Mouse (Mus musculus) bone marrow, adult 2 months (tissue): ENCODE measurements around the gene Aff1. TPM values are rescaled to one million over a fixed set of nuclear protein-coding genes. Genes with fewer than 3 reads are reported as not detected.

Experiments used
- H3K27ac ChIP-seq: fragments of 200-500 bp; 2 replicates; pipeline ENCODE4 v1.5.1; 2012; ENCODE audit warnings: low read depth, mild to moderate bottlenecking, control low read depth, inconsistent platforms, low read length; ENCODE audit not compliant: control insufficient read depth, poor library complexity, insufficient read depth
- H3K4me1 ChIP-seq: fragments of 200-500 bp; 2 replicates; pipeline ENCODE4 v1.6.1; 2011; ENCODE audit warnings: low read length; ENCODE audit not compliant: control insufficient read depth, insufficient read depth
- H3K4me3 ChIP-seq: fragments of 200-500 bp; replicated peaks from 2 replicates; pipeline ENCODE3; 2011; ENCODE audit warnings: mild to moderate bottlenecking, low read depth, low read length, control low read depth; ENCODE audit not compliant: control insufficient read depth
- CTCF ChIP-seq: fragments of 200-500 bp; IDR thresholded peaks from 2 replicates; pipeline ENCODE4 v1.5.1; 2011; ENCODE audit warnings: low read length, control low read depth; ENCODE audit not compliant: control insufficient read depth, insufficient read depth
- POLR2A ChIP-seq: fragments of 200-500 bp; IDR thresholded peaks from 2 replicates; pipeline ENCODE4 v1.6.1; 2011; ENCODE audit warnings: low read depth, mild to moderate bottlenecking, control low read depth, low read length, borderline replicate concordance; ENCODE audit not compliant: control insufficient read depth
- WGBS: fragments of 180-500 bp; shearing (Covaris S2); methylation state at CpG from one replicate; pipeline ENCODE4 v1.1.7; 2018; 5-methylcytosine and 5-hydroxymethylcytosine counted together
- polyA plus RNA-seq: library from polyadenylated mRNA; stranded (reverse); fragments of >200 nt; gene quantifications from 2 replicates; pipeline ENCODE4 v1.2.4, GENCODE M21; 2011; ENCODE audit warnings: low replicate concordance; ENCODE audit not compliant: missing spikeins, insufficient read depth, insufficient read length

Aff1 gene
- polyA plus RNA-seq, 1 experiment, result 41.4 TPM

DNA sequence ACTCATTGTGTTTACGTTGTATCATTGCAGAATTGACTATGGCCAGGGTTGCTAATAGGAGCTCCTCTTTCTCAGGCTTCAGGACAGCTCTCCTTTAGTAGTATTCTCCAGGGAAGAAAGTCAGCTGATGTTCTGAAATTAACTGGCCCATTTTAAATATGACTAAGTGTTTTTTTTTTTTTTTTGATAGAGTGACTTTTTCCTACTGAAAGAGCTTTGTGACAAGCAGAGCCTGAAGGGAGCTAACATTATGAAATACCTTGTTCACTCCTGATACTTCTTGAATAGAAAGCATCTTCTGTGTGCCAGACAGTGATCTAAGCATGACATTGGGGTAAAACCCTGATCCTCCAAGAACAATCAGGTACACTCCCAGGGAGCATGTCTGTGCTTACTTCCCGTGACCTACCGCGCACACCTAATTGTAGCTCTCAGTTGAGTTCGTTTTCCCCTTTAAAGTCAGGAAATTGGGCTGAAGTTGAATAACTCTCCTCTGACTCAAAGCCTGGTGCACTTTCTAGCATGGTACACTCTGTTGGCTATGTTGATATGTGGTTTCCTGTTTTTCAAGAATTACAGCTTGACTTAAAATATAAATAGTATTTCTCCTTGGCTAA, 5.8 kb downstream of the Aff1 start:
- no peak overlapping the region for H3K4me3 ChIP-seq
- peaks cover 6% of the 10 kb centered on the region for H3K4me1 ChIP-seq
- WGBS, result 29% methylated on average over 5 of the region's 5 CpGs
- H3K27ac ChIP-seq, result no peak overlapping the region; the same call in 1 of the 2 replicates
- TF ChIP-seq POLR2A (no peak), CTCF (no peak)

GRCm38 (mm10) chr5:103698577-103698976, 6.4 kb downstream of the Aff1 start:
- Histone ChIP-seq H3K4me1 (peaks cover 6% of the 10 kb centered on the region), H3K27ac (no peak overlapping the region), H3K4me3 (no peak overlapping the region)
- TF ChIP-seq CTCF (no peak), POLR2A (no peak)
- 49% methylated on average over 4 of the region's 4 CpGs for WGBS

GRCm38 (mm10) chr5:103699537-103699936, 7.4 kb downstream of the Aff1 start:
- H3K27ac ChIP-seq, result no peak overlapping the region; the same call in 1 of the 2 replicates
- 51% methylated on average over 4 of the region's 4 CpGs for WGBS

GRCm38 (mm10) chr5:103700661-103701060, 8.5 kb downstream of the Aff1 start:
- 49% methylated on average over 2 of the region's 2 CpGs for WGBS
- Histone ChIP-seq H3K27ac (0 out of 2 replicates have a peak overlapping the region, but pooled peaks have one; percentile 15), H3K4me3 (no peak overlapping the region), H3K4me1 (peaks cover 6% of the 10 kb centered on the region)
- TF ChIP-seq POLR2A (no peak), CTCF (no peak)

More at GRCm38 (mm10) chr5:103699537-103699936, 7.4 kb downstream of the Aff1 start:
- Histone ChIP-seq H3K4me1 (peaks cover 6% of the 10 kb centered on the region), H3K4me3 (no peak overlapping the region)
- no peak for TF ChIP-seq POLR2A
- TF ChIP-seq CTCF, result no peak

GRCm38 (mm10) chr5:103701466-103701865, 9.3 kb downstream of the Aff1 start:
- WGBS, result 74% methylated on average over 3 of the region's 3 CpGs
- Histone ChIP-seq H3K27ac (no peak overlapping the region), H3K4me3 (no peak overlapping the region), H3K4me1 (peaks cover 6% of the 10 kb centered on the region)
- TF ChIP-seq CTCF (peak; percentile 62), POLR2A (no peak)

GRCm38 (mm10) chr5:103702527-103702926, 10.4 kb downstream of the Aff1 start:
- Histone ChIP-seq H3K4me3 (no peak overlapping the region), H3K4me1 (peaks cover 6% of the 10 kb centered on the region), H3K27ac (no peak overlapping the region)
- TF ChIP-seq POLR2A (no peak), CTCF (no peak)
- WGBS, result 10% methylated on average over 6 of the region's 6 CpGs

- Histone ChIP-seq H3K4me3 (no peak overlapping the region), H3K27ac (no peak overlapping the region), H3K4me1 (peaks cover 4% of the 10 kb centered on the region)
- 79% methylated on average over 4 of the region's 4 CpGs for WGBS
- TF ChIP-seq CTCF (no peak), POLR2A (no peak)
These were observed 13.2 kb downstream of the Aff1 start for GRCm38 (mm10) chr5:103705331-103705730.

GRCm38 (mm10) chr5:103705874-103706273, 13.7 kb downstream of the Aff1 start:
- H3K4me1 ChIP-seq, result peaks cover 4% of the 10 kb centered on the region
- no peak overlapping the region for H3K4me3 ChIP-seq
- TF ChIP-seq CTCF (no peak), POLR2A (no peak)
- 56% methylated on average over 1 of the region's 1 CpGs for WGBS
- H3K27ac ChIP-seq, result no peak overlapping the region

DNA sequence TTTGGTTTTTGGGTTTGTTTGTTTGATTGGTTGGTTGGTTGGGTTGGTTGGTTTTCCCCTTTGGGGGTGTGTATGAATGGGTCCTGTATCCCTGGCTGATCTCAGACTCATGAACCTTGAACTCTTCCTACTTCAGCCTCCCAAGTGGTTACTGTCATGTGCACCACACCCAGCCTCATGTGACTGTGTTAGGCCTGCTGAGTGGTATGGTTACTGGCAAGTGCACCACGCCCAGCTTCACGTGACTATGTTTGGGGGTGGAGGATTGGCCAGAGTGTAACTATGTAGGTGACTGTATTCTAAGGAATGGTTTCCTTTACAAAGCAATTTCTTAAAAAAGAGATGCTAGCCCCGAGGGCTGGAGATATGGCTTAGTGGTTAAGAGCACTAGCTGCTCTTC, 16.9 kb downstream of the Aff1 start:
- H3K4me3 ChIP-seq, result no peak overlapping the region
- H3K4me1 ChIP-seq, result no peaks in the 10 kb centered on the region; the same call in 1 of the 2 replicates
- 65% methylated on average over 3 of the region's 3 CpGs for WGBS
- no peak overlapping the region for H3K27ac ChIP-seq
- TF ChIP-seq CTCF (no peak), POLR2A (no peak)
